In the genomic region with DNA sequence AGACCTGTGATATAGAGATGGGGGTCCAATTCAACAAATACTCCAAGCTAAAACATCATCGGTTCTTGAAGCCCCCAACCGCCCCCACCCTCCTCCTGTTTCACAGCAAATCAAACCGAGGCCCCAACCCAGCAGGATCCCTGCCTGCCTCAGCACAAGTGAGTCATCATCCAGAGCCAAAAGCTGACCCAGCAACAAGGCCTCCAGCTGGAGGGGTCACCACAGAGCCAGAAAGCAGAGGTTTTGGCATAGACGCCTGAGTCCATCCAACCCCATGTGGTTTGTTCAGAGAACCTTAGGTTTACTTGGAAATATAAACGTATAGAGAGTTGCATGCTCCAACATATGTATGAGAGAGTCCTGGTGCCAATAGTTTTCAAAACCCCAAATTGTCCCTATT, we compare ENCODE assay signal across 22 mouse cellular contexts.
"Had no signal": no experiment of that assay in that cellular context is flagged by ENCODE, and none has a peak within 500 bp of the region (broad histone marks: within the 10 kb centered on the region; RNA-seq: fewer than 3 reads in every experiment).

No protein-coding gene starts in this region.

- H3K9ac ChIP-seq: liver, embryonic 13.5 days; liver, embryonic 15.5 days; liver, postnatal 0 days; lung, embryonic 15.5 days; midbrain, embryonic 12.5 days; neural tube, embryonic 13.5 days; neural tube, embryonic 15.5 days had no signal

- H3K4me1 ChIP-seq: liver, embryonic 13.5 days; liver, embryonic 15.5 days; lung, embryonic 15.5 days; midbrain, embryonic 10.5 days had no signal

- H3K9me3 ChIP-seq: liver, embryonic 13.5 days; liver, embryonic 15.5 days; lung, embryonic 15.5 days; midbrain, embryonic 10.5 days; midbrain, embryonic 12.5 days; neural tube, embryonic 13.5 days; neural tube, embryonic 15.5 days had no signal

- H3K4me2 ChIP-seq: liver, embryonic 11.5 days; liver, embryonic 13.5 days; liver, embryonic 15.5 days; lung, embryonic 15.5 days; midbrain, embryonic 12.5 days; neural tube, embryonic 13.5 days; neural tube, embryonic 15.5 days had no signal

- H3K4me3 ChIP-seq: liver, embryonic 13.5 days; liver, embryonic 15.5 days; lung, embryonic 15.5 days; midbrain, embryonic 10.5 days; midbrain, embryonic 12.5 days; myocyte; neural tube, embryonic 13.5 days; neural tube, embryonic 15.5 days had no signal

- H3K27me3 ChIP-seq: liver, embryonic 13.5 days; liver, embryonic 15.5 days; lung, embryonic 15.5 days; neural tube, embryonic 13.5 days; neural tube, embryonic 15.5 days had no signal

- H3K36me3 ChIP-seq: liver, embryonic 13.5 days; liver, embryonic 15.5 days; lung, embryonic 15.5 days; midbrain, embryonic 10.5 days; midbrain, embryonic 12.5 days; neural tube, embryonic 13.5 days; neural tube, embryonic 15.5 days had no signal

- H3K27ac ChIP-seq: liver, embryonic 13.5 days; liver, embryonic 15.5 days; lung, embryonic 15.5 days; macrophage; midbrain, embryonic 10.5 days; midbrain, embryonic 12.5 days; neural tube, embryonic 13.5 days; neural tube, embryonic 15.5 days had no signal

- DNase-seq: liver, embryonic 13.5 days; liver, postnatal 0 days; lung, adult 2 months; midbrain, embryonic 14.5 days; retina, postnatal 1 day; right cerebral cortex, adult 18-20 months; right cerebral cortex, postnatal 25 days; right cerebral cortex, postnatal 4 days; spleen, adult 18-20 months; thymus, adult 18-20 months; thymus, postnatal 14 days; thymus, postnatal 36 days had no signal

- ATAC-seq: liver, postnatal 0 days; midbrain, embryonic 16.5 days had no signal
